Mouse (Mus musculus) right cerebral cortex, postnatal 25 days (tissue): ENCODE results near the gene Pecam1.
"Not testable (repeated sequence)": the region's sequence is repeated elsewhere in the genome, so short reads cannot be mapped to it uniquely, and the experiment has no call there.

ENCODE experiments used
- DNase-seq: peaks from one replicate; pipeline ENCODE4 v3.0.0; 2022

The Pecam1 gene

DNA sequence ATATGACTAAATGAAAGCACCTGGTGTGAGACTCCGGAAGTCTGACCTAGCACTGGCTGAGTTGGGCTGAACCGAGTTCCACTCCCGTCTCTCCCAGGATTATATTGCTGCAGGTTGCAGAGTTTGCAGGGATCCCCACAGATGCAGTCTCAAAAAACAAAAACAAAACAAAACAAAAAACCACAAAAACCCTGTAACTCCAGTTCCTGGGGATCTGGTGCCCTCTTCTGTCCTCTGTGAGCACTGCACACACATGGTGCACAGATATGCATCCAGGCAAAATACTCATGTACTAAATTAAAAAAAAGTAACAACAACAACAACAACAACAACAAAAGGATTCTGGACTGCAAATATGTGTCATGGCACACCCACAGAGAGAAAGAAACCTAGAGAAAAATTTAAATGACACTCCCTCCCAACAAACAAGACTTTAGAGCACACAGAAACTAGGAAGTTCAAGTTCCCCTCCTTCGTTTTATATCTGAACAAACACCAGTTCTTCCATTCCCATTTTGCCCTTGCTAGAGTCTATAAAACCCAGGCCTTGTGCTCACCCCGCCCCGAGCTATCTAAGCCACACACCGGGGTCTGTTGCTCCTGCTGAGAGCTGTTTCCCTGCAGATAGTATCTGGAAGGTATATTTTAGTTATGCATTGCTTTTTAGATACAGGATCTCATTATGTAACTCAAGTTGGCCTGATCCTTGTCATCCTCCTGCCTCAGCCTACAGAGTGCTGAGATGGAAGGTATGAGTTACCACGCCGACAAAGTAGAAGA is 20.0 kb upstream of the Pecam1 start:
- no peak for DNase-seq

DNA sequence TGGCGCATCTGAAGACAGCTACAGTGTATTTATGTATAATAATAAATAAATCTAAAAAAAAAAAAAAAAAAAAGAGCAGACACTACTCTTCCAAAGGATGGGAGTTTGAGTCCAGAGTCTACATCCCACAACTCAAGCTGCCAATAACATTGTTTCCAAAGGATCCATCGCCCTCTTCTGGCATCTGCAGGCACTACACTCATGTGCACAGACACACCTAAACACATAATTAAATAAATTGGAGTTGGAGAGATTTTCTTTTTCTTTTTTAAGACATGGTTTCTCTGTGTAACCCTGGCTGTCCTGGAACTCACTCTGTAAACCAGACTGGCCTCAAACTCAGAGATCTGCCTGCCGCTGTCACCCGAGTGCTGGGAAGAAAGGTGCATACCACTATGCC is 17.1 kb upstream of the Pecam1 start:
- no peak for DNase-seq

GRCm38 (mm10) chr11:106766611-106767162 is 16.3 kb upstream of the Pecam1 start:
- no peak for DNase-seq

GRCm38 (mm10) chr11:106762800-106763185 is 12.4 kb upstream of the Pecam1 start:
- no peak for DNase-seq

GRCm38 (mm10) chr11:106762139-106762799 is 11.8 kb upstream of the Pecam1 start:
- DNase-seq, result no peak

- DNase-seq, result no peak
Measured at GRCm38 (mm10) chr11:106760511-106760910, 10.1 kb upstream of the Pecam1 start.

DNA sequence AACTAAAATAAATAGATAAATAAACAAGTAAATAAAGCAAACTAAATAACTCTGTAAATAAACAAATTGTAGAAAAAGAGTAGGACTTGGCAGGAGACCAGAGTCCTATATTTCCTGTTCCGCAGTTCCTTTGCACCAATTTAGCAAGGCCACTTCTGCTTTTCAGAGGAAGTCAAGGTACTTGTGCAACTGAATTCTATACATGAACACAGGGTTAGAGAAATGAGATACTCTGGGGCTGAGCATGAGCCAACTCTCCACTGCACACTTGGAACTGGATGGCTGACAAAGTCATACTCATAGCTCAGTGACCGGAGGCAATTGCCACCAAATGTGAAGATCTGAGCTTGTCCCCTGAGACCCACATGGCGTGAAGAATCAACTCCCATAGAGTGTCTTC is 8.6 kb upstream of the Pecam1 start:
- no peak for DNase-seq

DNA sequence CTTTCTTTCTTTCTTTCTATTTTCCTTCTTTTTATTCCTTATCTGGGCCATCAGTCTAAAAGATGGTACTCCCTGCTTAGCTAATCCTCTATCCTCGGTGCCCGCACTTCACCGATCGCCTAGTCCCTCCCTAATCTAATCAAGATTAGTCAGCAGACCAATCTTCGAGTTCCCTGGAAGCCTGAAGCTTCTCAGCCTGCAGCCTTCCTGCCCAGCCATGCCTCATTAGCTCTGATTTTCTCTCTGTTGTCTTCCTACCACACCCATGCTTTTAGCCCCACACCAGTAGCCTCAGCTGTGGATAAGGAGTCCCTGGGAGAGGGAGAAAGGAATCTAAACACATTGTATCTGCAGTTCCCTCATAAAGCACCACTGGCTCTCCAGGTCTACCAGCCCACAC is 5.2 kb upstream of the Pecam1 start:
- no peak for DNase-seq

GRCm38 (mm10) chr11:106753314-106753713 is 2.9 kb upstream of the Pecam1 start:
- DNase-seq, result no peak

GRCm38 (mm10) chr11:106752103-106752502 is 1.7 kb upstream of the Pecam1 start:
- no peak for DNase-seq

- DNase-seq, result no peak
Measured at GRCm38 (mm10) chr11:106751039-106752018, 901 bp upstream of the Pecam1 start, which contains the start of gene Milr1. Gene Milr1, plus strand, starts transcription at chr11:106751226.

DNA sequence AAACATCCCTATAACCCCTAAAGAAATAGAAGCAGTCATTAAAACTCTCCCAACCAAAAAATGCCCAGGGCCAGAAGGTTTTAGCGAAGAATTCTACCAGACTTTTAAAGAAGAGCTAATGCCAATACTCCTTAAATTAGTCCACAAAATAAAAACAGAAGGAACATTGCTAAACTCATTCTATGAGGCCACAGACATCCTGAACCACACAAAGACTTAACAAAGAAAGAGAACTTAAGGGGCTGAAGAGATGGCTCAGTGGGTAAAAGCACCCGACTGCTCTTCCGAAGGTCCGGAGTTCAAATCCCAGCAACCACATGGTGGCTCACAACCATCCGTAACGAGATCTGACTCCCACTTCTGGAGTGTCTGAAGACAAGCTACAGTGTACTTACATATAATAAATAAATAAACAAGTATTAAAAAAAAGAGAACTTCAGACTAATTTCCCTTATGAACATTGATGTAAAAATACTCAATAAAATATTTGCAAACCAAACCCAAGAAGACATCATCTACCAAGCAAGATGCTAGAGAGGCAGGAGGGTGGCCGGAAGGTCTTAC is 789 bp downstream of the Pecam1 start:
- not testable (repeated sequence) for DNase-seq

- DNase-seq, result no peak
Measured at GRCm38 (mm10) chr11:106744949-106745348, 5.5 kb downstream of the Pecam1 start.

DNA sequence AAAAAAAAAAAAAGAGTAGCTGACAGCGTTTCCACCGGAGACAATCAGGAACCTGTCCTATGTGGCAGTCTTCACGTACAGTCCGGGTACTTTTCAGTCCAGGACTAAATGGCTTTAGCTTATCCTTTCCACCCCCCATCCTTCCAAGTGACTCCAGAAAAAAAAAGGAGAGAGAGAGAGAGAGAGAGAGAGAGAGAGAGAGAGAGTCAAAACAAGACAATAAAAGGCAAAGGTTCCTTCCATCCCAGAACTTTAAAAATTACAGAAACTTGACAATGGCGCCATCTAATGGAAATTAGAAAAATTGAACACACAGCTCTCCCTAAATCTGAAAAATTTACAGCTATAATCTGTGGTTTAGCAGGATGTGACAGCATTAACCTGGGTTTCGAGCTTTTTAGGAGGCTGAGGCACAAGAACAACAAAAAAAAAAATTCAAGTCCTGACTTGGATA is 8.0 kb downstream of the Pecam1 start:
- no peak for DNase-seq

- no peak for DNase-seq
Measured at GRCm38 (mm10) chr11:106741826-106742225, 8.6 kb downstream of the Pecam1 start.

- no peak for DNase-seq
Measured at GRCm38 (mm10) chr11:106741232-106741631, 9.2 kb downstream of the Pecam1 start.

- DNase-seq, result not testable (repeated sequence)
Measured at GRCm38 (mm10) chr11:106740724-106741123, 9.7 kb downstream of the Pecam1 start.

- DNase-seq, result no peak
Measured at GRCm38 (mm10) chr11:106739116-106739515, 11.3 kb downstream of the Pecam1 start.

- peak; percentile 46 for DNase-seq
Measured at GRCm38 (mm10) chr11:106737178-106737621, 13.2 kb downstream of the Pecam1 start.

DNA sequence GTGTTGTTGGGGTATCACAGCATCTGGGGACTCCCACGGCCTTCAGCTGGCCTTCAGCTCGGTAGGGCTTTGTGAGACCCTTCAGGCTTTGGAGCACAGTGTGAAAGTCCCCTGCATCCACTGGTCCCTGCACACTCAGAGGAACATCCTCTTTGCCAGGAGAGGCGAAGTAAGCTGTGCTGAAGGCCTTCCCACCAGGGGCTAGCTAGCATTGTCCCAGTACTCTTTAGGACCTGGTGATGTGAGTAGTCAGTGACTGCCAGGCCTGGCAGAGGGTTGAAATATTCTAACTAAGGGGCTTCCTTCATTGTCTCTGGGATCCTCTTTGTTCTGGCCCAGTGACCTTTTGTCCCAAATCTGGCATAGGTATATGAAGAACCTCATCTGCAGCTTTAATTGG is 13.8 kb downstream of the Pecam1 start:
- DNase-seq, result no peak

DNA sequence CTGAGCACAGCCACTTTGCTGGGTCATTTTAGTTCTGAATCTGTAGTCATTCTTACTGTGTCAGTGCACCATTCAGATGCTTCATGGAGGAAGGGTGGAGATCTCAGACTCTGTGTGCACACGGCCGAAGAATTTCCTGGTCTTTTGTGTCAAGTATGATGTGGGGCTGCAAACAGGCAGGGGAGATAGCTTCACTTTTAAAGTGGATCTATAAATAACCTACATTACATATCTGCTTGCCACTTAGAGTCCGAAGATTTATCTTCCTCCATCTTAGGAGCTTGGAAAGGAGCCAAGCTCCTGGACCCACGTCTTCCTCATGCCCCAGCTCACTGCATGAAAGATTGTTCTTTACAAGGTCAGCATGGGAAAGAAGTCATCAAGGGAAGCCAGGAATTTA is 19.7 kb downstream of the Pecam1 start:
- DNase-seq, result no peak

DNA sequence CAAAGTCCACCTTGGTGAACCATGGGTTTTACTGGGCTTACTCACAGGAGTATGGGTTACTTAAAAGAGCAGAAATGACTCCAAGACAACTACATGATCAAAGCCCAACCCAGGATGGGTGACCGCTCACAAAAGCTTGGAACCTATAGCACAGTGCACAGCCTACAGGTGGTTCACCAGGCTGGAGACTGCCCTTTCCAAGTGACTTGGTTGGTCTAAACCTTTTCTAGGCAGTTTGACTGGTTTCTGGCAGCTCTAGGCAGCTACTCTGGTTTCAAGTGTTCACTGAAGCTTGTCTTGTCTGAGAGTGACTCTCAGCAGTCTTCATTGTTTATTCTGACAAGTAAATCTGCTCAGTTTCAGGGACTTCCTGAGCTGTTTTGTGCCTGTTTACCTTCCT is 20.8 kb downstream of the Pecam1 start:
- DNase-seq, result no peak
